Mouse (Mus musculus) heart, adult 9 months (tissue): ENCODE data around the gene Tmtc1.

Experiments
- DNase-seq, 2 experiments: peaks; one replicate each; pipeline ENCODE4 v3.0.0; 2022; ENCODE audit warnings: low spot score in 2 of 2

The Tmtc1 gene

GRCm38 (mm10) chr6:148443726-148444701, at the start of gene Tmtc1:
Gene Tmtc1, minus strand, starts transcription at chr6:148444389.
- peak; percentile 89 to 91 for DNase-seq

DNA sequence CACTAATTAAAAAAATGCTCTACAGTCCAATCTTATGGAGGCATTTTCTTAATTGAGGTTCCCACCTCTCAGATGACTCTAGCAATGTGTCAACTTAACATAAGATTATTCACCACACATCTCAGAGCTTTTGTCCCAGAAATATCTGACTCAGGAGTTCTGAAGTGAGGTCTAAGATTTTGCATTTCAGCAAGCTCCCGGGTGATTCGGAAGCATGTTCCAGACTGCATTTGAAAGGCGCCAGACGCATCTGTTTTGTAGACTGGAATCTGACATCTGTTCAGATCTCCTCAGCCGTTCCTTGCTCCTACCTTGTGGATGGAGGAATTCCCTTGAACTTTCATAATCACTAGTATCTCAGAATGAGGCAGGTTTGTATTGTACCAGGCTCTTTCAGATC, 47.7 kb upstream of the Tmtc1 start:
- DNase-seq: no peak

DNA sequence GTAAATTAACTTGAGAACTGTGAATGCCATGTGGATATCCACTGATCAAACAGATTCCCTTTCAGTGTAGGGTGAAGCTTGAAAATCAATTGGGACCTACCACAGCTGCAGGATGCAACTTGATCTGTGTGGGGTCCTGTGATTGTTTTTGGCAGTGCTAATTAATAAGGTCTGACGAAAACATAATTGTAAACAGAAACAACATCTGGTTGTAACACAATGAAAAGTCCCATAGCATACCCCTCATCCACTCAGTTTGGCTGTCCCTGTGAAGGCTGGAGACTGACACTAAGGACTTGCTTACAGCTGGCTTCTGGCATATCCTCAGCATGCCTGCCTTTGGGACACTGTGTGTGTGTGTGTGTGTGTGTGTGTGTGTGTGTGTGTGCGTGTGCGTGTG, 42.6 kb upstream of the Tmtc1 start:
- no peak for DNase-seq

- no peak for DNase-seq
Measured at GRCm38 (mm10) chr6:148481894-148482293, 37.7 kb upstream of the Tmtc1 start.

DNA sequence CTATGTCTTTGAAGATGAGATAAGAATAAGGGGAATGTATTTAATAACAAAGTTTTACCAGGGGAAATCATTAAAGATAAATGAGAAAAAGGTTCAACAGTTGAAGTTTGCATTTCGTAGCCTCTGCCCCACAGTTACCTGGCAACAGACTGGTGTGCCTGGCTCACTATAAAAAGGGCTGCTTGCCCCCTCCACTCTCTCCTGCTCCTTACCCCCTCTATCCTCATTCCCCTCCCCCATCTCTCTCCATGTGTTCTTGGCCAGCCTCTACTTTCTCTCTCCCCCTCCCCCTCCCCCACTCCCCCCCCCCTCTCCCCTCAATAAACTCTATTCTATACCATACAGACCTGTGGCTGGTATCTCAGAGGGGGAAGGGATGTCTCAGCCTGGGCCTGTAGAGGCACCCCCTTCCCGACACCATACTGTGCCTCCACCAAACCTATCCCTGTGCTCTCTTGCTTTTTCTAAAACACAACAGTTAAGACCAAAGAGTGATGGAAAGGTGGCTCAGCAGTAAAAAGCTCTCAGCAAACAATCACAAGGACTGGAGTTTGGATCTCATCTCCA, 35.6 kb upstream of the Tmtc1 start:
- no peak for DNase-seq

DNA sequence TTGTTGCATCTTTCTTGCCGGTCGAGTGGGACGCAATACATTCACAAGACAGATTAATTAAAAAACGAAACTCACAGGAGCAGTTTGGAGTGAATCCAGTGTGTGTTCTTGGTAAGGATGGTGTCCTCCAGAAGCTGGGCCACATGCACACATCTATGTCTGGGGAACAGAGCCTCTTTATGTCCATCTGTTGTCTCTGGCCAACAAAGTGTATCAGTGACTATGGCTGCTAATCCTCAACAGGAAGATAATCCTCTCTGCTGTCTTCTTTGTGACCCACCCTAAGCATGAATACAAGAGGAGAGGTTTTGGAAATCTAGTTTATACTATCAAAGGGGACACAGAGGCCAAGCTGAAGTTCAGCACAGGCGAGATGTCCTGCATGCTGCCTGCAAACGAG, 34.2 kb upstream of the Tmtc1 start:
- no peak for DNase-seq

GRCm38 (mm10) chr6:148472289-148472688, 28.1 kb upstream of the Tmtc1 start:
- DNase-seq: no peak

- DNase-seq: peak; percentile 53 to 67
Measured at GRCm38 (mm10) chr6:148467924-148468389, 23.8 kb upstream of the Tmtc1 start.

- peak; percentile 4 to 15 for DNase-seq
Measured at GRCm38 (mm10) chr6:148467170-148467921, 23.2 kb upstream of the Tmtc1 start.

- DNase-seq: no peak
Measured at GRCm38 (mm10) chr6:148459636-148460035, 15.4 kb upstream of the Tmtc1 start.

GRCm38 (mm10) chr6:148455470-148455869, 11.3 kb upstream of the Tmtc1 start:
- DNase-seq: no peak

DNA sequence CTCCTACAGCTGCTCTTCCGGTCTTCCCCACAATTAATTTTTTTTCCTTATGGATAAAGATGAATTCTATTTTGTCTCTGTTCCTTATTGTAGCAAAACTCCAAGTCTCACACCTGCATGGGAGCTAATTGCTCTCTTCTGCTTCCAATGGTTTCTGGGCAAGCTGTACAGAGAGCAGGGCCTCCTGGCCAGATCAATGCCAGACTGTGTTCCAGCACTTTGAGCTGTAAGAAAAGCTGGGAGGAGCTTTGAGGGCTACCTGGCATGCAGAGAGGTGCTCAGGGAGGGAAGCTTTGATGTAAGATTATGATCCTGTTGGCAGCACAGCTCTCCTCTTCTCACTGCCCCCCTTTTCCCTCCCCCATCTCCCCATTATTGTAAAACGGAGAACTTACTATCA, 10.6 kb upstream of the Tmtc1 start:
- DNase-seq: no peak

GRCm38 (mm10) chr6:148448151-148448550, 4.0 kb upstream of the Tmtc1 start:
- no peak for DNase-seq

DNA sequence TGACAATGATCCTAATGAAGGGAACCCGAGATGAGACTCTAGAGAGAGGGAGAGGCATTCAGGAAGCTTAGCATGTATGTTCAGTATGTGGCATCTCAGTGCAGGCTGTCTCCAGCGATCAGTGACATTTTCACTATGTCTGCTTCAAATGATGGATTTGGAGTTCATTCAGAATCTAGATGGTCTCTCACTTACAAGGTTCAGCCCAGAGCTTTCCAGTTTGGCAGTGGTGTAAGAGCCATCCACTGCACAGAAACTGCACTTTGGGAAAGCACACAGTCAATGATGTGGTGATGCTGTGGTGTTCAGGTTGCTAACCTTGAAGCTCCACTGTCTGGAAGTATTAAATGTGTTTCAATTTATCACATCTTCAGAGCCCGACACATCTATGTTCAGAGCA, 1.9 kb upstream of the Tmtc1 start:
- no peak for DNase-seq

DNA sequence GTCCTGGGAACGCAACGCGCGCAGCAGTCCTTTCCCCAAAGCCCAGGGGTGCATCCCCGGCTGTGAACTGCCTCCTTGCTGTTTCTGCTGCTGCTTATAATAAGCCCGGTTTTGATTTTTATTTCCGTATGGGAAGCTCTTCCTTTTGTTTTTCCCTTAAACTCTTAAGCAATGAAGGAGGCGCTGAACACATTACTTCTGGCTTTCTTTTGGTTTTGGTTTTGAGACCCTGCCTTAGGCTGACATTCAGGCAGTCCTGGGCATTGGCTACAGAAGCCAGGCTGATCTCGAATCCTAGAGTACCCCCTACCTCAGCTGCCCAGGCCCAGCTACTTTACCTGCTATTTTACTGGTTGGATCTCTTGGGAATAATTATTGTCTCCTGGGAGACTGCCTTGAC, 607 bp upstream of the Tmtc1 start:
- DNase-seq: peak in 1 of 2 experiments; percentile 15

DNA sequence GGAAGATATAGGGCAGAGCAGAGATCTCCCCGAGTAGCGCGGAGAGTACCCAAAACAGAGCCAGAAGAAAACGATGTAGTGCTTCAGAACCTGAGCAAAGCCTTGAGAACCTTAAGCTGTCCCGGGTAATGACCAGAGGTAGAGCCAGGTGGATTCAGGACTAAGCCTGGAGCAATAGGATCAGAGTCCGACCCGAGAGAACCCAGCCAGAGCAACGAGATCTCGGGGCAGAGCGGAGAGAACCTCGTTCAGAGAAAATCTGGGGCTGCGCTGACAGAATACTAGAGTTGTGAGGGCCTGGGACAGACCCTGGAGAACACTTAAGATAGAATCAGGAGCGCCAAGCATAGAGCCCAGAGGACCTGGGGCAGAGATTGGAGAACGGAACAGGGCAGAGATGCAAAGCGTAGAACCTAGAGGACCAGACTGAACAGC, 881 bp downstream of the Tmtc1 start:
- DNase-seq: peak in 1 of 2 experiments; percentile 16

- peak; percentile 33 to 39 for DNase-seq
Measured at GRCm38 (mm10) chr6:148442671-148443290, 1.4 kb downstream of the Tmtc1 start.

GRCm38 (mm10) chr6:148441871-148442270, 2.3 kb downstream of the Tmtc1 start:
- peak; percentile 62 to 73 for DNase-seq

DNA sequence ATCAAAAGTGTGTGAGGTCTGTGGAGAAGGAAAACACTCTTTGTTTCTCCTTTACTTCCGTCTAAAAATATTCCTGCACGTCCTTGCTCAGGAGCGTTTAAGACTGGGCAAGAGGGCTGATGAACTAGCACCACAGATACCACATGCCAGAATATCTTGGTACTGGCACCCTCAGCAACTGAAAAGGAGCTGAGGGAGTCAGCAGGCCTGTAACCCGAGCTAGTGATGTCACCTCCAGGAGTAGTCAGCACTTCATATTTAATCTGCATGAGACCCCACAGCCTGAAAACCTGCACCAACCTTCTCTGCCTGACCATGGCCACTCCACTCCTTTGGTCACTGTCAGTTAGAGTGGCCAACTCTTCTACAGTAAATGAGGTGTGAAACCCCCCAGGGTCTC, 5.1 kb downstream of the Tmtc1 start:
- peak; percentile 31 to 47 for DNase-seq

GRCm38 (mm10) chr6:148437565-148437964, 6.6 kb downstream of the Tmtc1 start:
- no peak for DNase-seq

- DNase-seq: peak; percentile 15 to 19
Measured at GRCm38 (mm10) chr6:148436441-148437001, 7.7 kb downstream of the Tmtc1 start.
